Mouse (Mus musculus): ENCODE measurements around the gene 4930524J08Rik.

4930524J08Rik gene

GRCm38 (mm10) chr5:100005431-100005830 is 26.6 kb downstream of the 4930524J08Rik start:
- no peak for DNase-seq (ENCODE audit: low read depth, low spot score)

GRCm38 (mm10) chr5:100005896-100006295 is 27.0 kb downstream of the 4930524J08Rik start:
- DNase-seq (ENCODE audit: low read depth, low spot score) = no peak

DNA sequence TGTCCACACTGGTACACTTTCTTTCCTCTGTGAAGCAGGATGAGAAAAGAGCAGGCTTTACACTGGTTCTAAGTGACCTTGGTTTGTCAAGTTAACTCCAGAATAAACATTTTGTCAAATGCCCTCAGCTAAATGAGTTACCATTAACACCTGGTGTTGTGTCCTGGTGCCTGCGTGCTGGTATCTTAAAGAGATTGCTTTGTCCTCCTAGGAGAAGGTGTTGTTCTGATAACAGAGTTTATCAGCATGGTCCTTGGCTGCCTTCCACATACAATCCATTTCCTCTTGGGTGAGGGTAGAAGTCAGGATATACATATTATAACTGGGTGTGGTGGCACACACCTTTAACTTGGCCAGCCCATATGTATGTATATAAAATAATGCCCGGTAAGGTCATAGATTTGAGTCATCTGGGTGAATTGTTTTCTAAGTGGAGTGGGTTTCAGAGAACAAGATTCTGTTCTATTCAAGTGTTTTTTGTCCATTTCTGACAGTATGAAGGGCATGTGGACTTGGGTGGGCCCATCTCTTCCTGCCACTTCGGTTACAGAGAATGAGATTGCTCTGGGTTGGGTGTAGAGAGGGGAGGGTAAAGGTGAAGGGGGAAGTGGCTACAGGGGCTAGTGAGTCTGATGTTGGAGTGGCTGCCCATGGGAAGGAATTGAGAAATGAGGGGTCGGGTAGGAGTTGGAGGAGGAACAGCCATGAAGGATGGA is 27.6 kb downstream of the 4930524J08Rik start:
- DNase-seq (ENCODE audit: low read depth, low spot score) = no peak

DNA sequence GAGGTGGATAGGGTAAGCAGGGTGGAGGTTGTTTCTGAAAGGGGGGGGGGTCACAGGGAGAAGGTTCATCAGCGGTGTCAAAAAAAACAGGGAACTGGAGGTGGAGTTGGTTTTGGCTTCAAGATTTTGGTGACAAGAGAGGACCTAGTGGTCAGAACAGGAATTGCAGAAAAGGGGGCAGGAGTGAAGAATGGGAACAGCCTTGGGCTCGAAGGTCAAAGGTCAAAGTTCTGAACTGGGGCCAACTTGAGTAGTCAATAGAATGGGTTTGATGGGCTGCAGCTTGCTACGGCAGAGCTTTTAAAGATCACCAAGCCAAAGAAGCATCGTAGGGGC is 28.1 kb downstream of the 4930524J08Rik start:
- no peak for DNase-seq (ENCODE audit: low read depth, low spot score)

DNA sequence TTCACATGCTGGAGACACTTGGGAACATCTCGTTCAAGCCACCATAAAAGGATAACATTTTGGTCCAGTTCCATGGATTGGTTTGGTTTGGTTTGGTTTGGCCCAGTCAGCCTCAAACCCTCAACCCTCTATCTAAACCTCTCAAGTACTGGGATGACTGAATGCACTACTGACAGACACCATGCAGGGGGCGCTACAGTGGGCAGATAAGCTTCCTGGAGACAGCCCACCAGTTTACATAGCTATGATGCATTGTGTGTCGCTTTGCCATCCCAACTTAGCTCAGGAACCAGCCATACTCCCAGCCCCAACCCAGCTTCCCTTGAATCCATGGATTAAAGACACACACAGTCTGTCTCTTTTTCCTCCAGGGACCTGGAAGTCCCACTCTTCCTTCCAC is 29.6 kb downstream of the 4930524J08Rik start:
- no peak for DNase-seq (ENCODE audit: low read depth, low spot score)

DNA sequence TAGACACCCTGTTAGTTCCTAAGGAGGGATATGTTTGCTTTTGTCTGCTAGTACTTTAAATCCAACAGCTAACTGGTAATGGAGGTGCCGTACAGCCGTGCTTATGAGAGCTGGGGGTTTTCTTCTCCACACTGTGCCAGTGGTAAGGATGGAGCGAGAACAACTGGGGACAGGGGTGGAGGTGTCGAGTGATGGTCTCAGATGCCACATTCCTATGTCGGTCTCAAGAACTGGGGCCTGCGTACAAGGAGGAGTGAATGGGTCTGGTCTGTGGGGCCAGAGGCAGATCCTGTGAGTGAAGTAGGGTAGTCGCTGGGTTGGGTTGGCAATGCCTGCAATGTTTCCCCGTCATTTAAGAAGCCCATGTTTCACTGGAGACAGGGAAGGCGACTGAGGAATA is 33.7 kb downstream of the 4930524J08Rik start:
- DNase-seq (ENCODE audit: low read depth, low spot score) = no peak

DNA sequence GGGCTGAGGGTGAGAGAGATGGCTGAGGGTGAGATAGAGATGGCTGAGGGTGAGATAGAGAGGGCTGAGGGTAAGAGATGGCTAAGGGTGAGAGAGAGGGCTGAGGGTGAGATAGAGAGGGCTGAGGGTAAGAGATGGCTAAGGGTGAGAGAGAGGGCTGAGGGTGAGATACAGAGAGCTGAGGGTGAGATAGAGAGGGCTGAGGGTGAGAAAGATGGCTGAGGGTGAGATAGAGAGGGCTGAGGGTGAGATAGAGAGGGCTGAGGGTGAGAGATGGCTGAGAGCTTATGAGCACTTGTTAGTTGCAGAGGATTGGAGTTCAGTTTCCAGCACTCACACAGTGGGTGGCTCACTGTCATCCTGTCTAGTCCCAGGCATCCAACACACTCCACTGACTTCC is 41.2 kb downstream of the 4930524J08Rik start:
- DNase-seq (ENCODE audit: low read depth, low spot score) = no peak

- DNase-seq (ENCODE audit: low read depth, low spot score) = peak; percentile 42
Observed at GRCm38 (mm10) chr5:100024403-100024802, 45.5 kb downstream of the 4930524J08Rik start.

GRCm38 (mm10) chr5:100024868-100025267 is 46.0 kb downstream of the 4930524J08Rik start:
- DNase-seq (ENCODE audit: low read depth, low spot score) = no peak

Data from brain, adult 2 months (tissue).